Mouse (Mus musculus) stomach, embryonic 15.5 days (tissue): ENCODE measurements around the gene Pum3. TPM values are rescaled to one million over a fixed set of nuclear protein-coding genes. Genes with fewer than 3 reads are reported as not detected.

ENCODE experiments used
- ATAC-seq: fragments of 200-750 bp; cut with Nextera tagmentation; 2 replicates; pipeline ENCODE4 v1.8.0; 2017; ENCODE audit warnings: low read depth, moderate number of reproducible peaks, moderate TSS enrichment; ENCODE audit not compliant: insufficient read depth, low FRiP score
- H3K27ac ChIP-seq: fragments of 300-500 bp; sonication (generic); 2 replicates; pipeline ENCODE4 v1.5.1; 2015; ENCODE audit warnings: mild to moderate bottlenecking, inconsistent platforms
- H3K27me3 ChIP-seq: fragments of 300-500 bp; sonication (generic); replicated peaks from 2 replicates; pipeline ENCODE4 v1.6.1; 2015; ENCODE audit warnings: inconsistent platforms
- H3K36me3 ChIP-seq: fragments of 300-500 bp; sonication (generic); 2 replicates; pipeline ENCODE4 v1.6.1; 2015; ENCODE audit warnings: inconsistent platforms
- H3K4me1 ChIP-seq: fragments of 300-500 bp; sonication (generic); 2 replicates; pipeline ENCODE4 v1.6.1; 2015; ENCODE audit warnings: inconsistent platforms
- H3K4me2 ChIP-seq: fragments of 300-500 bp; sonication (generic); 2 replicates; pipeline ENCODE4 v1.6.1; 2015; ENCODE audit warnings: mild to moderate bottlenecking, inconsistent platforms
- H3K4me3 ChIP-seq: fragments of 300-500 bp; sonication (generic); replicated peaks from 2 replicates; pipeline ENCODE4 v1.5.1; 2015; ENCODE audit warnings: inconsistent platforms
- H3K9ac ChIP-seq: fragments of 300-500 bp; sonication (generic); 2 replicates; pipeline ENCODE4 v1.6.1; 2015; ENCODE audit warnings: inconsistent platforms
- H3K9me3 ChIP-seq: fragments of 300-500 bp; sonication (generic); 2 replicates; pipeline ENCODE4 v1.6.1; 2016; ENCODE audit warnings: inconsistent platforms
- WGBS: fragments of 180-500 bp; shearing (Covaris S2); methylation state at CpG from one replicate; pipeline ENCODE4 v1.1.7; 2015; 5-methylcytosine and 5-hydroxymethylcytosine counted together
- polyA plus RNA-seq: library from polyadenylated mRNA; unstranded; fragments of >200 nt; fragmentation: Nextera tagmentation; extraction: Ambion mirVana; gene quantifications from 2 replicates; pipeline ENCODE4 v1.2.1, GENCODE M21; 2015

Gene Pum3
- 61.1 and 73.1 TPM in 2 replicates for polyA plus RNA-seq

GRCm38 (mm10) chr19:27429745-27430251 is at the start of gene Pum3:
Pum3 (minus strand) TSS chr19:27429825.
- Histone ChIP-seq H3K4me3 (peak within 1 kb of the TSS; percentile 94), H3K36me3 (peaks cover 10% of the 10 kb centered on the region), H3K4me1 (peaks cover 12% of the 10 kb centered on the region; the same call in 1 of the 2 replicates), H3K27ac (peak within 1 kb of the TSS; percentile 96), H3K9ac (peak within 1 kb of the TSS; percentile 74), H3K4me2 (peak within 1 kb of the TSS; percentile 85), H3K27me3 (no peaks in the 10 kb centered on the region), H3K9me3 (no peaks in the 10 kb centered on the region)
- ATAC-seq = peak; percentile 97
- 0% methylated on average over 40 of the region's 40 CpGs for WGBS

GRCm38 (mm10) chr19:27466691-27467090 is 37.1 kb upstream of the Pum3 start:
- Histone ChIP-seq H3K4me1 (no peaks in the 10 kb centered on the region), H3K9ac (no peak overlapping the region), H3K27ac (no peak overlapping the region), H3K4me2 (no peak overlapping the region), H3K27me3 (no peaks in the 10 kb centered on the region), H3K36me3 (no peaks in the 10 kb centered on the region), H3K4me3 (no peak overlapping the region), H3K9me3 (no peaks in the 10 kb centered on the region)
- ATAC-seq = no peak
- WGBS = 66% methylated on average over 4 of the region's 4 CpGs

- no peak for ATAC-seq
- WGBS = 49% methylated on average over 4 of the region's 4 CpGs
- Histone ChIP-seq H3K27me3 (no peaks in the 10 kb centered on the region), H3K4me2 (no peak overlapping the region), H3K36me3 (no peaks in the 10 kb centered on the region), H3K4me3 (no peak overlapping the region), H3K4me1 (no peaks in the 10 kb centered on the region), H3K9me3 (no peaks in the 10 kb centered on the region), H3K9ac (no peak overlapping the region), H3K27ac (no peak overlapping the region)
Observed at GRCm38 (mm10) chr19:27462656-27463055, 33.0 kb upstream of the Pum3 start.

- Histone ChIP-seq H3K27ac (no peak overlapping the region), H3K4me2 (no peak overlapping the region), H3K36me3 (no peaks in the 10 kb centered on the region), H3K9me3 (no peaks in the 10 kb centered on the region), H3K27me3 (0 out of 2 replicates have a peak, but pooled peaks cover 3% of the 10 kb centered on the region), H3K4me3 (no peak overlapping the region), H3K9ac (no peak overlapping the region), H3K4me1 (no peaks in the 10 kb centered on the region)
- 28% methylated on average over 4 of the region's 4 CpGs for WGBS
- no peak for ATAC-seq
Observed at GRCm38 (mm10) chr19:27450458-27450857, 20.8 kb upstream of the Pum3 start.

- Histone ChIP-seq H3K4me1 (no peaks in the 10 kb centered on the region), H3K36me3 (no peaks in the 10 kb centered on the region), H3K4me2 (no peak overlapping the region), H3K4me3 (no peak overlapping the region), H3K27ac (no peak overlapping the region), H3K9ac (no peak overlapping the region), H3K9me3 (no peaks in the 10 kb centered on the region), H3K27me3 (0 out of 2 replicates have a peak, but pooled peaks cover 3% of the 10 kb centered on the region)
- 23% methylated on average over 7 of the region's 7 CpGs for WGBS
- no peak for ATAC-seq
Observed at GRCm38 (mm10) chr19:27447515-27447914, 17.9 kb upstream of the Pum3 start.

- 69% methylated on average over 5 of the region's 5 CpGs for WGBS
- no peaks in the 10 kb centered on the region for H3K9me3 ChIP-seq
- H3K9ac ChIP-seq = no peak overlapping the region
- H3K4me2 ChIP-seq = no peak overlapping the region
- H3K4me1 ChIP-seq = no peaks in the 10 kb centered on the region
- no peak overlapping the region for H3K4me3 ChIP-seq
- ATAC-seq = no peak
- no peaks in the 10 kb centered on the region for H3K36me3 ChIP-seq
- H3K27ac ChIP-seq = no peak overlapping the region
- H3K27me3 ChIP-seq = no peaks in the 10 kb centered on the region
Observed at GRCm38 (mm10) chr19:27441106-27441505, 11.5 kb upstream of the Pum3 start.

- Histone ChIP-seq H3K27me3 (no peaks in the 10 kb centered on the region), H3K9me3 (no peaks in the 10 kb centered on the region), H3K4me2 (no peak overlapping the region), H3K36me3 (no peaks in the 10 kb centered on the region), H3K27ac (no peak overlapping the region), H3K4me3 (no peak overlapping the region), H3K4me1 (no peaks in the 10 kb centered on the region), H3K9ac (no peak overlapping the region)
- WGBS = 79% methylated on average over 10 of the region's 10 CpGs
- no peak for ATAC-seq
Observed at GRCm38 (mm10) chr19:27437982-27438652, 8.5 kb upstream of the Pum3 start.

- WGBS = under 1% methylated on average over 10 of the region's 10 CpGs
- H3K36me3 ChIP-seq = peaks cover 5% of the 10 kb centered on the region
- ATAC-seq = no peak
Observed at GRCm38 (mm10) chr19:27430406-27430805, 781 bp upstream of the Pum3 start.

GRCm38 (mm10) chr19:27429281-27429680 is 344 bp downstream of the Pum3 start:
- Histone ChIP-seq H3K4me1 (peaks cover 12% of the 10 kb centered on the region; the same call in 1 of the 2 replicates), H3K36me3 (peaks cover 14% of the 10 kb centered on the region), H3K27me3 (no peaks in the 10 kb centered on the region), H3K9me3 (no peaks in the 10 kb centered on the region), H3K4me2 (peak overlapping the region; percentile 71), H3K4me3 (peak overlapping the region; percentile 94), H3K9ac (peak overlapping the region; percentile 63), H3K27ac (peak overlapping the region; percentile 51; the same call in 1 of the 2 replicates)
- WGBS = under 1% methylated on average over 16 of the region's 16 CpGs
- peak; percentile 20; the same call in 1 of the 2 replicates for ATAC-seq

More at GRCm38 (mm10) chr19:27430406-27430805, 781 bp upstream of the Pum3 start:
- peak overlapping the region; percentile 85 for H3K4me2 ChIP-seq
- H3K4me1 ChIP-seq = peaks cover 12% of the 10 kb centered on the region; the same call in 1 of the 2 replicates
- H3K4me3 ChIP-seq = peak overlapping the region; percentile 94
- H3K9ac ChIP-seq = peak overlapping the region; percentile 74
- peak overlapping the region; percentile 96 for H3K27ac ChIP-seq
- no peaks in the 10 kb centered on the region for H3K27me3 ChIP-seq
- H3K9me3 ChIP-seq = no peaks in the 10 kb centered on the region

- Histone ChIP-seq H3K4me1 (peaks cover 12% of the 10 kb centered on the region; the same call in 1 of the 2 replicates), H3K4me3 (no peak overlapping the region), H3K36me3 (peaks cover 22% of the 10 kb centered on the region), H3K4me2 (no peak overlapping the region), H3K9ac (no peak overlapping the region), H3K27ac (no peak overlapping the region), H3K9me3 (no peaks in the 10 kb centered on the region), H3K27me3 (no peaks in the 10 kb centered on the region)
- 72% methylated on average over 2 of the region's 2 CpGs for WGBS
- no peak for ATAC-seq
Observed at GRCm38 (mm10) chr19:27427865-27428264, 1.8 kb downstream of the Pum3 start.

GRCm38 (mm10) chr19:27426451-27426850 is 3.2 kb downstream of the Pum3 start:
- no peak overlapping the region for H3K4me2 ChIP-seq
- 75% methylated on average over 1 of the region's 1 CpGs for WGBS
- no peaks in the 10 kb centered on the region for H3K9me3 ChIP-seq
- peaks cover 28% of the 10 kb centered on the region for H3K36me3 ChIP-seq
- H3K4me1 ChIP-seq = peaks cover 12% of the 10 kb centered on the region; the same call in 1 of the 2 replicates
- H3K9ac ChIP-seq = no peak overlapping the region
- H3K27me3 ChIP-seq = no peaks in the 10 kb centered on the region
- H3K27ac ChIP-seq = no peak overlapping the region
- no peak for ATAC-seq
- H3K4me3 ChIP-seq = no peak overlapping the region

GRCm38 (mm10) chr19:27425656-27426055 is 4.0 kb downstream of the Pum3 start:
- no peak for ATAC-seq
- H3K27me3 ChIP-seq = no peaks in the 10 kb centered on the region
- no peaks in the 10 kb centered on the region for H3K9me3 ChIP-seq
- no peak overlapping the region for H3K9ac ChIP-seq
- H3K4me1 ChIP-seq = peaks cover 6% of the 10 kb centered on the region; the same call in 1 of the 2 replicates
- H3K27ac ChIP-seq = no peak overlapping the region
- no peak overlapping the region for H3K4me2 ChIP-seq
- H3K36me3 ChIP-seq = peaks cover 34% of the 10 kb centered on the region
- 56% methylated on average over 7 of the region's 7 CpGs for WGBS
- H3K4me3 ChIP-seq = no peak overlapping the region
